Mouse (Mus musculus) embryonic facial prominence, embryonic 15.5 days (tissue): ENCODE results near the gene Gfra4. TPM values are rescaled to one million over a fixed set of nuclear protein-coding genes. Genes with fewer than 3 reads are reported as not detected.

Experiments
- ATAC-seq: fragments of 200-750 bp; cut with Nextera tagmentation; 2 replicates; pipeline ENCODE4 v1.8.0; 2017; ENCODE audit warnings: low read depth, moderate TSS enrichment; ENCODE audit not compliant: insufficient number of reproducible peaks, low FRiP score, low TSS enrichment
- H3K27ac ChIP-seq: fragments of 300-500 bp; sonication (generic); replicated peaks from 2 replicates; pipeline ENCODE4 v1.5.1; 2015; ENCODE audit warnings: mild to moderate bottlenecking, inconsistent platforms
- H3K27me3 ChIP-seq: fragments of 300-500 bp; sonication (generic); 2 replicates; pipeline ENCODE4 v1.6.1; 2015; ENCODE audit warnings: inconsistent platforms
- H3K36me3 ChIP-seq: fragments of 300-500 bp; sonication (generic); 2 replicates; pipeline ENCODE4 v1.6.1; 2015; ENCODE audit warnings: mild to moderate bottlenecking, inconsistent platforms
- H3K4me1 ChIP-seq: fragments of 300-500 bp; sonication (generic); 2 replicates; pipeline ENCODE4 v1.6.1; 2015; ENCODE audit warnings: inconsistent platforms
- H3K4me2 ChIP-seq: fragments of 300-500 bp; sonication (generic); replicated peaks from 2 replicates; pipeline ENCODE4 v1.6.1; 2015; ENCODE audit warnings: mild to moderate bottlenecking, inconsistent platforms
- H3K4me3 ChIP-seq: fragments of 300-500 bp; sonication (generic); replicated peaks from 2 replicates; pipeline ENCODE4 v1.5.1; 2015; ENCODE audit warnings: mild to moderate bottlenecking, inconsistent platforms
- H3K9ac ChIP-seq: fragments of 300-500 bp; sonication (generic); 2 replicates; pipeline ENCODE4 v1.6.1; 2015; ENCODE audit warnings: inconsistent platforms
- H3K9me3 ChIP-seq: fragments of 300-500 bp; sonication (generic); replicated peaks from 2 replicates; pipeline ENCODE4 v1.6.1; 2016; ENCODE audit warnings: inconsistent platforms
- WGBS: fragments of 180-500 bp; shearing (Covaris S2); methylation state at CpG from one replicate; pipeline ENCODE4 v1.1.7; 2015; 5-methylcytosine and 5-hydroxymethylcytosine counted together
- polyA plus RNA-seq: library from polyadenylated mRNA; unstranded; fragments of >200 nt; fragmentation: Nextera tagmentation; extraction: Ambion mirVana; gene quantifications from 2 replicates; pipeline ENCODE4 v1.2.1, GENCODE M21; 2015

The Gfra4 gene
- polyA plus RNA-seq = 42.6 and 44.0 TPM in 2 replicates

GRCm38 (mm10) chr2:131042988-131043387 is at the start of gene Gfra4:
Gfra4 (minus strand) TSS chr2:131043088.
- peak within 1 kb of the TSS; percentile 97; the same call in 1 of the 2 replicates for H3K4me2 ChIP-seq
- ATAC-seq = no peak
- no peaks in the 10 kb centered on the region for H3K36me3 ChIP-seq
- peaks cover 24% of the 10 kb centered on the region for H3K27me3 ChIP-seq
- peak within 1 kb of the TSS; percentile 62 for H3K4me3 ChIP-seq
- H3K9ac ChIP-seq = no peak within 1 kb of the TSS
- 62% methylated on average over 2 of the region's 2 CpGs for WGBS
- peaks cover 26% of the 10 kb centered on the region for H3K4me1 ChIP-seq
- H3K27ac ChIP-seq = no peak within 1 kb of the TSS
- no peaks in the 10 kb centered on the region for H3K9me3 ChIP-seq

GRCm38 (mm10) chr2:131090852-131091251 is 48.0 kb upstream of the Gfra4 start:
- H3K4me2 ChIP-seq = no peak overlapping the region
- H3K36me3 ChIP-seq = no peaks in the 10 kb centered on the region
- no peak overlapping the region for H3K27ac ChIP-seq
- H3K4me3 ChIP-seq = no peak overlapping the region
- 64% methylated on average over 3 of the region's 3 CpGs for WGBS
- no peak overlapping the region for H3K9ac ChIP-seq
- ATAC-seq = no peak
- H3K9me3 ChIP-seq = no peaks in the 10 kb centered on the region
- peaks cover under 1% of the 10 kb centered on the region; the same call in 1 of the 2 replicates for H3K4me1 ChIP-seq
- H3K27me3 ChIP-seq = no peaks in the 10 kb centered on the region

GRCm38 (mm10) chr2:131089634-131090033 is 46.7 kb upstream of the Gfra4 start:
- no peak overlapping the region for H3K9ac ChIP-seq
- no peak overlapping the region for H3K4me3 ChIP-seq
- no peaks in the 10 kb centered on the region for H3K4me1 ChIP-seq
- H3K4me2 ChIP-seq = no peak overlapping the region
- no peaks in the 10 kb centered on the region for H3K27me3 ChIP-seq
- H3K27ac ChIP-seq = no peak overlapping the region
- WGBS = 72% methylated on average over 1 of the region's 1 CpGs
- no peaks in the 10 kb centered on the region for H3K9me3 ChIP-seq
- no peaks in the 10 kb centered on the region for H3K36me3 ChIP-seq
- ATAC-seq = no peak

- H3K4me3 ChIP-seq = no peak overlapping the region
- H3K9me3 ChIP-seq = no peaks in the 10 kb centered on the region
- H3K27me3 ChIP-seq = no peaks in the 10 kb centered on the region
- no peak overlapping the region for H3K4me2 ChIP-seq
- no peak overlapping the region for H3K27ac ChIP-seq
- no peaks in the 10 kb centered on the region for H3K36me3 ChIP-seq
- WGBS = 64% methylated on average over 4 of the region's 4 CpGs
- H3K4me1 ChIP-seq = no peaks in the 10 kb centered on the region
- no peak overlapping the region for H3K9ac ChIP-seq
- ATAC-seq = no peak
Measured at GRCm38 (mm10) chr2:131088581-131088980, 45.7 kb upstream of the Gfra4 start.

- 75% methylated on average over 11 of the region's 11 CpGs for WGBS
- H3K4me2 ChIP-seq = no peak within 1 kb of the TSS
- no peaks in the 10 kb centered on the region for H3K27me3 ChIP-seq
- no peaks in the 10 kb centered on the region for H3K36me3 ChIP-seq
- ATAC-seq = no peak
- no peak within 1 kb of the TSS for H3K9ac ChIP-seq
- no peaks in the 10 kb centered on the region for H3K9me3 ChIP-seq
- H3K4me1 ChIP-seq = no peaks in the 10 kb centered on the region
- no peak within 1 kb of the TSS for H3K27ac ChIP-seq
- H3K4me3 ChIP-seq = no peak within 1 kb of the TSS
Measured at GRCm38 (mm10) chr2:131086667-131087390, 43.9 kb upstream of the Gfra4 start, which contains the start of gene Siglec1. Siglec1 (minus strand) TSS chr2:131086765.

GRCm38 (mm10) chr2:131084206-131084605 is 41.3 kb upstream of the Gfra4 start:
- Histone ChIP-seq H3K36me3 (no peaks in the 10 kb centered on the region), H3K27ac (no peak overlapping the region), H3K4me1 (no peaks in the 10 kb centered on the region), H3K9me3 (no peaks in the 10 kb centered on the region), H3K27me3 (no peaks in the 10 kb centered on the region), H3K4me3 (no peak overlapping the region), H3K9ac (no peak overlapping the region), H3K4me2 (no peak overlapping the region)
- ATAC-seq = no peak
- WGBS = 85% methylated on average over 4 of the region's 4 CpGs

GRCm38 (mm10) chr2:131080507-131080906 is 37.6 kb upstream of the Gfra4 start:
- H3K36me3 ChIP-seq = no peaks in the 10 kb centered on the region
- no peak overlapping the region for H3K4me2 ChIP-seq
- H3K9me3 ChIP-seq = no peaks in the 10 kb centered on the region
- ATAC-seq = no peak
- no peak overlapping the region for H3K9ac ChIP-seq
- no peak overlapping the region for H3K27ac ChIP-seq
- H3K27me3 ChIP-seq = no peaks in the 10 kb centered on the region
- H3K4me3 ChIP-seq = no peak overlapping the region
- WGBS = 77% methylated on average over 5 of the region's 5 CpGs
- no peaks in the 10 kb centered on the region for H3K4me1 ChIP-seq

GRCm38 (mm10) chr2:131072536-131072935 is 29.6 kb upstream of the Gfra4 start:
- H3K27me3 ChIP-seq = no peaks in the 10 kb centered on the region
- H3K27ac ChIP-seq = no peak overlapping the region
- 78% methylated on average over 10 of the region's 10 CpGs for WGBS
- no peaks in the 10 kb centered on the region for H3K9me3 ChIP-seq
- ATAC-seq = no peak
- H3K4me1 ChIP-seq = no peaks in the 10 kb centered on the region; the same call in 1 of the 2 replicates
- no peak overlapping the region for H3K4me3 ChIP-seq
- no peaks in the 10 kb centered on the region for H3K36me3 ChIP-seq
- H3K9ac ChIP-seq = no peak overlapping the region
- no peak overlapping the region for H3K4me2 ChIP-seq

GRCm38 (mm10) chr2:131067481-131067880 is 24.6 kb upstream of the Gfra4 start:
- no peak overlapping the region for H3K9ac ChIP-seq
- no peaks in the 10 kb centered on the region for H3K9me3 ChIP-seq
- 42% methylated on average over 6 of the region's 6 CpGs for WGBS
- ATAC-seq = peak; percentile 61; the same call in 1 of the 2 replicates
- H3K27ac ChIP-seq = peak overlapping the region; percentile 71
- peaks cover 2% of the 10 kb centered on the region; the same call in 1 of the 2 replicates for H3K27me3 ChIP-seq
- H3K4me2 ChIP-seq = no peak overlapping the region
- no peaks in the 10 kb centered on the region for H3K36me3 ChIP-seq
- H3K4me1 ChIP-seq = peaks cover 19% of the 10 kb centered on the region
- no peak overlapping the region for H3K4me3 ChIP-seq

GRCm38 (mm10) chr2:131066342-131066741 is 23.5 kb upstream of the Gfra4 start:
- H3K9ac ChIP-seq = no peak overlapping the region
- H3K27ac ChIP-seq = no peak overlapping the region
- H3K9me3 ChIP-seq = no peaks in the 10 kb centered on the region
- H3K4me3 ChIP-seq = no peak overlapping the region
- peaks cover 2% of the 10 kb centered on the region; the same call in 1 of the 2 replicates for H3K27me3 ChIP-seq
- no peaks in the 10 kb centered on the region for H3K36me3 ChIP-seq
- WGBS = 60% methylated on average over 9 of the region's 9 CpGs
- peaks cover 30% of the 10 kb centered on the region for H3K4me1 ChIP-seq
- H3K4me2 ChIP-seq = no peak overlapping the region
- no peak for ATAC-seq

- peak within 1 kb of the TSS; percentile 64 for H3K4me2 ChIP-seq
- peaks cover 2% of the 10 kb centered on the region; the same call in 1 of the 2 replicates for H3K27me3 ChIP-seq
- ATAC-seq = peak; percentile 41; the same call in 1 of the 2 replicates
- peak within 1 kb of the TSS; percentile 37 for H3K4me3 ChIP-seq
- H3K4me1 ChIP-seq = peaks cover 56% of the 10 kb centered on the region
- H3K27ac ChIP-seq = peak within 1 kb of the TSS; percentile 87; the same call in 1 of the 2 replicates
- WGBS = 2% methylated on average over 27 of the region's 27 CpGs
- H3K36me3 ChIP-seq = no peaks in the 10 kb centered on the region
- H3K9ac ChIP-seq = peak within 1 kb of the TSS; percentile 23; the same call in 1 of the 2 replicates
- H3K9me3 ChIP-seq = no peaks in the 10 kb centered on the region
Measured at GRCm38 (mm10) chr2:131063404-131063864, 20.5 kb upstream of the Gfra4 start, which contains the start of gene Adam33. Adam33 (minus strand) TSS chr2:131063814.
